Mouse (Mus musculus) erythroblast, embryonic 14.5 days (primary cell): ENCODE measurements around the gene Slc1a6. TPM values are rescaled to one million over a fixed set of nuclear protein-coding genes. Genes with fewer than 3 reads are reported as not detected.

Source experiments
- H3K27me3 ChIP-seq: 2 replicates; pipeline ENCODE4 v1.6.1; 2012; ENCODE audit warnings: inconsistent platforms; ENCODE audit not compliant: control insufficient read depth
- H3K36me3 ChIP-seq: 2 replicates; pipeline ENCODE4 v1.6.1; 2012; ENCODE audit warnings: mild to moderate bottlenecking, inconsistent platforms; ENCODE audit not compliant: control insufficient read depth
- H3K4me1 ChIP-seq: 2 replicates; pipeline ENCODE4 v1.6.1; 2012; ENCODE audit warnings: inconsistent platforms; ENCODE audit not compliant: control insufficient read depth
- H3K4me3 ChIP-seq: replicated peaks from 2 replicates; pipeline ENCODE3; 2012; ENCODE audit warnings: moderate library complexity, mild to moderate bottlenecking, inconsistent platforms
- H3K9me3 ChIP-seq: 2 replicates; pipeline ENCODE4 v1.6.1; 2012; ENCODE audit warnings: low read length, inconsistent platforms, mixed read lengths; ENCODE audit not compliant: control insufficient read depth
- GATA1 ChIP-seq: IDR thresholded peaks from 2 replicates; pipeline ENCODE4 v1.6.1; 2012; ENCODE audit warnings: low read length, inconsistent platforms, mixed read lengths
- TAL1 ChIP-seq: IDR thresholded peaks from 3 replicates; pipeline ENCODE4 v1.6.1; 2012; ENCODE audit warnings: low read length, inconsistent platforms, mixed read lengths
- polyA plus RNA-seq: library from polyadenylated mRNA; stranded (reverse); fragments of >175 nt; gene quantifications from 2 replicates; pipeline ENCODE4 v1.2.3, GENCODE M21; 2012

The Slc1a6 gene
- polyA plus RNA-seq, result not detected in 2 replicates

GRCm38 (mm10) chr10:78779981-78780651 lies at the start of gene Slc1a6:
Slc1a6 (plus strand) TSS chr10:78780496.
- no peak within 1 kb of the TSS for H3K4me3 ChIP-seq

DNA sequence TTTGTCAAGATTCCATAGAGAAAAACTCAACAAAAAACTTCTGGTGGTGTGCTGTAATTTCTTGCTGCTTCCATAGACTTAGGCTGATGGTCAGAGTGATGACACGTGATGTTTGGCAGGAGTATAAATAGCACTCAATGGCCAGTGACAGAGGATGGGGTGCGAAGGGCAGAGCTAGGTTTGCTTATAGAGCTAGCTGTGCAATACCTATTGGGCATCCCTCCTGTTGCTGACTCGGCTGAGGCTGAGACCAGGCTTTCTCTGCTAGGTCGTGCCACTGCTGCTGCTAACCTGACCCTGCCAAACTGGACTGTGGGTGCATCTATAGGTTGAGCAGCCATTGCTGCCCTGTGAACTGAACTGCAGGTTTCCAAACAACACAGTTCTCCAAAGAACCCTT lies 40.5 kb upstream of the Slc1a6 start:
- no peak overlapping the region for H3K4me3 ChIP-seq

More at GRCm38 (mm10) chr10:78779981-78780651, at the start of gene Slc1a6:
- Histone ChIP-seq H3K27me3 (peaks cover 20% of the 10 kb centered on the region), H3K36me3 (no peaks in the 10 kb centered on the region), H3K4me1 (no peaks in the 10 kb centered on the region), H3K9me3 (no peaks in the 10 kb centered on the region; the same call in 1 of the 2 replicates)
- no peak for TF ChIP-seq GATA1
- TF ChIP-seq TAL1, result no peak

DNA sequence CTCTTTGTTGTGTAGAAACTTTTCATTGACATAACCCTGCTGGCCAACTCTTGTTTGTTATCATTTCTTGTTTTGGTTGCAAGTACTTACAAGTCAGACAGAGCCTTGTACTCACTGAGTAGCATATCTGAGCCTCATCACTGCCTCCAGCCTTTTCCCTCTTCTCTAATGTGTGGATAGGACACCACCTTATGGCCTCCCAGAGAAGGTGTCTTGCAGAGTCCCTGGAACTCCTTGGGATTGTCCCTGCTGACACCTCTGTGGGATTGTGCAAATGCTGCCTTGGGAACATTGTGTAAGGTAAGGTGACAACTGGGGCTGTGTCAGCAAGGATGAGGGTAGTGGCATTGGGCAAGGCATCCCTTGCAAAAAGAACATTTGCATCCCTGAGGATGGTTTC lies 36.6 kb upstream of the Slc1a6 start:
- Histone ChIP-seq H3K27me3 (no peaks in the 10 kb centered on the region), H3K4me3 (no peak overlapping the region), H3K36me3 (no peaks in the 10 kb centered on the region), H3K9me3 (no peaks in the 10 kb centered on the region), H3K4me1 (no peaks in the 10 kb centered on the region)
- TF ChIP-seq TAL1, result no peak
- no peak for TF ChIP-seq GATA1

More for the DNA sequence above, 40.5 kb upstream of the Slc1a6 start:
- Histone ChIP-seq H3K9me3 (no peaks in the 10 kb centered on the region), H3K36me3 (no peaks in the 10 kb centered on the region), H3K4me1 (no peaks in the 10 kb centered on the region), H3K27me3 (no peaks in the 10 kb centered on the region)
- TF ChIP-seq TAL1 (no peak), GATA1 (no peak)

- H3K9me3 ChIP-seq, result no peaks in the 10 kb centered on the region
- no peaks in the 10 kb centered on the region for H3K36me3 ChIP-seq
- no peak overlapping the region for H3K4me3 ChIP-seq
- TF ChIP-seq TAL1 (no peak), GATA1 (no peak)
- no peaks in the 10 kb centered on the region for H3K4me1 ChIP-seq
- no peaks in the 10 kb centered on the region for H3K27me3 ChIP-seq
Observed at GRCm38 (mm10) chr10:78745453-78746232, 34.7 kb upstream of the Slc1a6 start.

DNA sequence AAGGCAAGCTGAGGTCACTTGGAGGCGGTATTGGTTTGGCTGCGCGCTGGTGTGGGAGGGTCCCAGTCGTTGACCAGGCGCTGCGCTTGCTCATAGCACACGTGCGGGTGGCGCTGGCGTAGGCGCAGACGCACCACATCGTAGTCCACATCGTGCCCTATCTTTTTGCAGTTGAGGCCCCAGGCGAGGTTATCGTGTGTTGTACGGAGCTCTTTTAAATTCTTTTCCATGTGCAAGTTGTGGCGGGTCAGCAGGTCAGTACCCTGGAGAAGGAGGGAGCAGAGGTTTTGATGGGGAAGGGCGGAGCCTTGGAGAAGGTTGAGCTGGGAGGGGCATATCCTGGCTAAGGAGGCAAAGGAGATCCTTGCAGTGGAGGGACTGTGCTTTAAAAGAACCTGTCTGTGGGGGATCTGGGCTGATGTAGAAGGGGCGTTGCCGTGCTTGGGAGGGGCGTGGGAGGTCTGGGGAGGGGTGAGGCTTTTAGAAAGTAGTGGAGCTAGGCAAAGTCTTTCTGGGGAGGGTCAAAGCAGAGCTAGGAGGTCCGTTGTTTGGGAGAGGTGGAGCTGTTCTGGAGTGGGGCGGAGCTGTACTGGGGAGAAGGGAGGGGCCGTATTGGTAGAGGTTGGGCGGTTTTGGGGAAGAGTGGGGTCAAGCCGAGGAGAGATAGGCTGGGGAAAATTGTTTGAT lies 33.1 kb upstream of the Slc1a6 start:
- no peaks in the 10 kb centered on the region for H3K9me3 ChIP-seq
- peaks cover 6% of the 10 kb centered on the region for H3K27me3 ChIP-seq
- no peak overlapping the region for H3K4me3 ChIP-seq
- H3K4me1 ChIP-seq, result no peaks in the 10 kb centered on the region
- no peak for TF ChIP-seq TAL1
- TF ChIP-seq GATA1, result no peak
- H3K36me3 ChIP-seq, result no peaks in the 10 kb centered on the region

DNA sequence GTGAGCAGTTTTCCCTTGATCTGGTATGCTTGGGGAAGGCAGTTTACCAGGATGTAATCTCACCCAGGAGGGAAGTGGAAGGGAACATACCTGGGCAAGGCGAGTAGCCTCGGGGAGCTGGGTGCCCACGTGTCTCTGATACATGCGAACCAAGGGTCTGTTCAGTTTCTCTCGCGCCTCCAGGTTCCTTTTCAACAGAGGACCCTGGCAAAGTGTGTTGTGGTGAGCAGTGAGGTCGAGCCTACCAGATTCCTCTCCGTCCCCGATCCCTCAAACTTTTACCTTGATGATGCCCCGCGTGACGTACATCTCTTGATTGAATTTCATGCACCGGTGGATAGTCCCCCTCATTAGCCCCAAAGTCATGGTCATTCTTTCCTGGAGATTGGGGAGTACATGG lies 32.1 kb upstream of the Slc1a6 start:
- peaks cover 15% of the 10 kb centered on the region for H3K27me3 ChIP-seq
- H3K9me3 ChIP-seq, result no peaks in the 10 kb centered on the region
- no peak for TF ChIP-seq TAL1
- TF ChIP-seq GATA1, result no peak
- H3K4me1 ChIP-seq, result peaks cover 2% of the 10 kb centered on the region; the same call in 1 of the 2 replicates
- H3K36me3 ChIP-seq, result no peaks in the 10 kb centered on the region
- H3K4me3 ChIP-seq, result no peak overlapping the region

DNA sequence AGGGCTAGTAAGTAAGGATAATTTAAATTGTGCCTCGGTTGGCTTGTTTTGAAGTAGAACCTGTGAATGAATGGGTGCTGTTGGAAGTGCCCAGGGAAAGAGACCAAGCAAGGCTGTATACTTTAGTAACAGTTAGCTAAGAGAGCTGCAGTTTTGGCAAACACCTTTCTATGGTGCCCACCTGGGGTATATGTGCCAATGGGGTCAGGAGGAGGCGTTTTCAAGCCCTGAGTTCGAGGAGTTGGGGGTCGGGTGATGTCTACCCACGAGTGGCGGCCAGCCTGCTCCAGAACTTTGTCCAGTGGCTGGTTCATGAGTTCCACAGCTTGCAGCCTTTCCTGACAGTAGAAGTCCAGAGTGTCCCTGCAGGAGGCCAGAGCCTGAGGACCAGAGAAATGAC lies 31.4 kb upstream of the Slc1a6 start:
- Histone ChIP-seq H3K9me3 (no peaks in the 10 kb centered on the region), H3K36me3 (no peaks in the 10 kb centered on the region), H3K4me1 (peaks cover 2% of the 10 kb centered on the region; the same call in 1 of the 2 replicates), H3K27me3 (peaks cover 15% of the 10 kb centered on the region), H3K4me3 (no peak overlapping the region)
- TF ChIP-seq GATA1 (no peak), TAL1 (no peak)

DNA sequence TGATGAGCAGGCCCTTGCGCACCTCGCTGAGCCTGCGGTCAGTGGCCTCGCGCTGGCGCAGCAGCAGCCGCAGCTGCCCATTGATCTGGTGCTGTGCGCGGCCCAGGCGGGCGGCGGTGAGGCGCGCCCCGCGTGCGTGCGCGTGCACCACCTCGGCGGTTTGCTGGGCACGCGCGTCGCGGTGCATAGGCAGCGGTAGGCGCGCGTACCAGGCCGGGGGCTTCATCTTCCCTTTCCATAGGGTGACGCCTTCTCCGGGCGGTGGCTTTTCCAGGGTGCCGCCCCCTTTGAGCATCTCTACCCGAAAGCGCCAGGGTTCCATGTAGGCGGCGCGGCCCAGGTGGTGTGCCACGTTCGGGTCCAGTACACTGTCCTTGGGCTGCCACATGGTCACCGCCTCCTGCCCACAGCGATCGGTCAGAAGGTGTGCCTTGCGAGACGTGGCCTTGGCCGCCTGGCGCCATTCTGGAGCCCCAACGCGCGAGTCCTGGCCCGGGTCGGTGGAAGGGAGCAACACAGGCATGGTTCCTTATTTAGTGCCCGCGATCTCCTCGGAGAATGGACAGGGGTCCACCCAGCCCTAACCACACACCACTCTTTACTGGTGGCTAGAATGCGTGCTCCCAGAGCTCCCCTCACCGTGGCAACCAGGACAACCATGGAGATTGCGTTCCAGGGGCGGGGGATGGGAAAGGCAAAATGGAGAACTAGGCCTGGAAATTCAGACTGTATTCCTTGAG lies 27.7 kb upstream of the Slc1a6 start, which contains the start of gene Ccdc105:
Gene Ccdc105 (minus strand): TSS at position 614 of the 740 bp plus-strand sequence.
- no peaks in the 10 kb centered on the region for H3K36me3 ChIP-seq
- H3K4me3 ChIP-seq, result peak within 1 kb of the TSS; percentile 4
- no peaks in the 10 kb centered on the region for H3K9me3 ChIP-seq
- peaks cover 15% of the 10 kb centered on the region for H3K27me3 ChIP-seq
- TF ChIP-seq TAL1 (no peak), GATA1 (no peak)
- H3K4me1 ChIP-seq, result peaks cover 2% of the 10 kb centered on the region; the same call in 1 of the 2 replicates
